8 mouse cellular contexts compared by ENCODE assay signal in genomic region chr7:104352717-104353599, GRCm38 (mm10). TPM values are rescaled to one million over a fixed set of nuclear protein-coding genes. Genes with fewer than 3 reads are reported as not detected.
DNase-seq lines count a peak whose midpoint lies in the region.

Gene Trim12c (minus strand): TSS chr7:104353362.

- peak within 1 kb of the TSS; percentile 44 for H3K4me3 ChIP-seq in forebrain, embryonic 10.5 days

- H3K4me1 ChIP-seq in forebrain, embryonic 10.5 days, result peaks cover 11% of the 10 kb centered on the region

- WGBS in forebrain, embryonic 10.5 days, result 11% methylated on average over 14 of the region's 14 CpGs

- DNase-seq in CD4-positive helper T cell, adult 2 months (ENCODE audit: low read depth, low spot score), result peak; percentile 94
- DNase-seq in adrenal gland, postnatal 10 days, result peak; percentile 79
- peak; percentile 50 for DNase-seq in forebrain, embryonic 10.5 days (ENCODE audit: extremely low spot score, low spot score)
- peak; percentile 64 to 70 for DNase-seq in heart, postnatal 14 days
- DNase-seq in kidney, postnatal 4 days, result peak; percentile 65 to 76
- peak; percentile 67 for DNase-seq in lung, postnatal 14 days
- peak; percentile 27 for DNase-seq in ovary, postnatal 14 days (ENCODE audit: low spot score)
- DNase-seq in urinary bladder, adult 2 months (ENCODE audit: low spot score), result peak; percentile 35

- peak within 1 kb of the TSS; percentile 60 for H3K27ac ChIP-seq in forebrain, embryonic 10.5 days

- H3K9me3 ChIP-seq in forebrain, embryonic 10.5 days, result no peaks in the 10 kb centered on the region

- intact Hi-C loops in heart, postnatal 14 days (cut with DNase I), result no loop called here

- no peaks in the 10 kb centered on the region for H3K36me3 ChIP-seq in forebrain, embryonic 10.5 days (replicated peaks)

- no peaks in the 10 kb centered on the region for H3K27me3 ChIP-seq in forebrain, embryonic 10.5 days (ENCODE audit: poor library complexity, severe bottlenecking)

RNA-seq across cellular contexts. Expression of gene Trim12c, which starts in this region (rescaled TPM):
- total RNA-seq in adrenal gland, postnatal 10 days (2021), result 10 to 100 TPM in 1 of 2 experiments, 1 to 10 TPM in 1; 7.1 to 11.7 TPM
- polyA plus RNA-seq in forebrain, embryonic 10.5 days (2016; fragmentation: Nextera tagmentation; extraction: Ambion mirVana), result 0.23 and 0.68 TPM in 2 replicates
- total RNA-seq in heart, postnatal 14 days (2021), result 1 to 10 TPM; 5.4 to 6.5 TPM
- polyA plus RNA-seq in urinary bladder, adult 2 months (2012; rRNA removed), result 11.9 and 14.2 TPM in 2 replicates

Comparison
In these comparisons a context has a peak if more than half of its experiments do, and no peak if none do; other contexts are left out.
1. Peak in every context shown above with its lines: DNase-seq, H3K4me3 ChIP-seq and H3K27ac ChIP-seq.
2. Peak in DNase-seq, H3K4me3 ChIP-seq and H3K27ac ChIP-seq in forebrain, embryonic 10.5 days; RNA of the gene not detected or under 1 TPM.
3. DNase-seq: peak in every context shown above with its lines; median percentile 94 in CD4-positive helper T cell, adult 2 months; 79 in adrenal gland, postnatal 10 days; 70 in kidney, postnatal 4 days; 67 in heart, postnatal 14 days; 67 in lung, postnatal 14 days; 50 in forebrain, embryonic 10.5 days; 35 in urinary bladder, adult 2 months; 27 in ovary, postnatal 14 days.